Mouse (Mus musculus): ENCODE results near the gene Tmcc2. TPM values are rescaled to one million over a fixed set of nuclear protein-coding genes. Genes with fewer than 3 reads are reported as not detected.
"Not testable (repeated sequence)": the region's sequence is repeated elsewhere in the genome, so short reads cannot be mapped to it uniquely, and the experiment has no call there.

Tmcc2 gene
- total RNA-seq, 4 experiments from 2014 or later = 10.3 to 13.9 (median 12.1) TPM

- DNase-seq = peak; percentile 74
These were observed 23.2 kb downstream of the Tmcc2 start for GRCm38 (mm10) chr1:132367692-132368506.

DNA sequence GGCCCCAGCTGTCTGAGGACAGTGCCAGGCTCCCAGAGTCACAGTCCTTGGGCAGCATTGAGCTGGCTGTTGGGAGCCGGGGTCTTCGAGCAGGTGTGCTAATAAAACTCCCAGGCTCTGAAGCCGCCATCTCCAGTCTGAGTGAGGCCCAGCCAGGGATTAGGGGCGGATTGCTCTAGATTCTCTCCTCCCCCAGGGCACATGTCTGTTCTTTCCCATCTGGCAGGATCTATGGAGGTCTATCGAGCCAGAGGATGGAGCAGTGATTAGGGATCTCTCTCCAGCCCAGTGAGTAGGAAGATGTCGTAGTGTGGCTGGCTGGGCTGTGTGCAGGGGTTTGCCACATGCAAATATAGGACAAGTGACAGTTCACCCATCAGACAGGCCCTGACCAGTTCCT, 24.1 kb downstream of the Tmcc2 start:
- no peak for DNase-seq

DNA sequence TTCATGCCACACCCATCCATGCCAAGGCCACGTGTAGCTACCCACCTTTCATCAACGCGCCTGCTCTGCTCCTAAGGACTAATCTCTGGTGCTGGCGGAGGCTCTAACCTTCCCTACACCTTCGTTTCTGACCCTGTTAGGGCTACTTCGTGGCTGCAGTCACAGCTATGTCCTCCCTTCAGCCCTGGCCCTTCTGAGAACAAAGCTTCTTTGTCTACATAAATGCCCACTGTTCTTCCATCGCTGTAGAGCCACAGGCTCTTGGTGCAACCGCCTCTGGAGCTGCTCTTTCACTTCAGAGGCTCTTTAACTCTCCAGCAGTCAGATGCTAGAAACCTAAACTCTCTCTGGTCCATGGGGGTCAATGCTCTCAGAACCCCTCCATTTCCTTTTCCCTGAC, 24.8 kb downstream of the Tmcc2 start:
- no peak for DNase-seq

- no peak for DNase-seq
These were observed 25.4 kb downstream of the Tmcc2 start for GRCm38 (mm10) chr1:132365645-132366044.

DNA sequence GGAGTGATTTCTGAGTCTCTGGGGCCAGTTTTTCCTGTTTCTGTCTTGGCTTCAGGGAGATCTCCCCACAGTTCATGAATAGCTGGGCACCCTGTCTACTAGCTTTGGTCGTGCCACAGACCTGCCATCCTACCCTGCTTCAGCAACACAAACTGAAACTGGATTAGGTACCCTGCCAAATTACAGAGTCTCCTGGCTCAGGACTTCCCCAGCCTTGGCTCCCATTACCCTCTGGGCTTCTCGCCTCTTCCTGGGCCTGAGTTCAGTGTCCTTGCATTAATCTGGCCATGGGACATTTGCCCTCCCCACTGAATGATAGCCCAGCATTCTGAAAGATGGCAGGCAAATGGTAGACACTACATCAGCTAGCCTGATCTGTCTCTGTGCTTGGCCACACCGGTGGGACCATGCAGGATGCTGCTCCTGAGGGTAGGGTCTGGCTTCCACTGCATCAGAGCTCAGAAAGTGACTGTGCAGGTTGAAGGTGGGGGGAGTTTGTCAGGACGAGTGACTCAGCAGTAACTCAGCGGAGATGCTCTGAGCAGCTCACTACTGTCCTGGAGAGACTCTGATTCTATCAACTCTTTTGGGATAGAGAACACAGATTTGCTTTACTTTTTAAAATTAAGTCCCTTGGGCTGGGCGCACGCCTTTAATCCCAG, 26.1 kb downstream of the Tmcc2 start:
- no peak for DNase-seq

DNA sequence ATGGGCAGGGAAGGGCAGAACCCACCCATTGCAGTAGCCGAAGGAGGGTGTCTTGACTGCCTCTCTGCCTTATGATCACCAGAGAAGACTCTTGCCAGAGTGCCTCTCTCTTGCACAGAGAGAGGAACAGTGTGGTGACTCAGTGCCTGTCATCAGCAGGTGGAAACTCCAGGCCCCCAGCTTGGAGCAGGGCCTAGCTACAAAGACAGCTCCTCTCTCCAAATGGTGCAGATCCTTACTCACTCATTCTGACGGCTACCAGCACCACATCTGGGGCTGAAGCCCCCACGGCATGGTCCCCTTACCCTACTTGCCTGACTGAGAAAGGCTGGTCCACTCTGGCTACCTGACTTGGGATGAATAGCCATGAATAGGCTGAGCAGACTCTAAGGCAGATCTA, 26.7 kb downstream of the Tmcc2 start:
- DNase-seq = no peak

- no peak for DNase-seq
These were observed 29.1 kb downstream of the Tmcc2 start for GRCm38 (mm10) chr1:132361959-132362358.

GRCm38 (mm10) chr1:132356841-132357240, 34.2 kb downstream of the Tmcc2 start:
- no peak for DNase-seq

DNA sequence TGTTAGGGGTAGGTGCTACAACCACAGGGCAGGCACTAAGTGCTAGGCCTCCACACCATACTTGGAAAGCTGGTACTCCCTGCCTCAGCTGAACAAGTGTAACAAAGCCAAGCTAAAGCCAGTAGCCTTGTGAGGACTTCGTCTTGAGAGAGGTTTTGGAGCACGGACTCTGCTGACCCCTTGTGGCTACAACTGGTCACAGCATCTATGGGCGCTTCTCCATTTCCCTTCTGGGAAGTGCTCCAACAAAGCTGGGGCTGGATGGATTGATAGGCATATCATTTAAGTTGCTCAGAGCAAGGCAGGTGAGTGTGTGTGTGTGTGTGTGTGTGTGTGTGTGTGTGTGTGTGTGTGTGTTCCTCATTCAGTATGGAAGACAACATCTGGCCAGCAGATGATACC, 35.2 kb downstream of the Tmcc2 start:
- peak; percentile 75 for DNase-seq

DNA sequence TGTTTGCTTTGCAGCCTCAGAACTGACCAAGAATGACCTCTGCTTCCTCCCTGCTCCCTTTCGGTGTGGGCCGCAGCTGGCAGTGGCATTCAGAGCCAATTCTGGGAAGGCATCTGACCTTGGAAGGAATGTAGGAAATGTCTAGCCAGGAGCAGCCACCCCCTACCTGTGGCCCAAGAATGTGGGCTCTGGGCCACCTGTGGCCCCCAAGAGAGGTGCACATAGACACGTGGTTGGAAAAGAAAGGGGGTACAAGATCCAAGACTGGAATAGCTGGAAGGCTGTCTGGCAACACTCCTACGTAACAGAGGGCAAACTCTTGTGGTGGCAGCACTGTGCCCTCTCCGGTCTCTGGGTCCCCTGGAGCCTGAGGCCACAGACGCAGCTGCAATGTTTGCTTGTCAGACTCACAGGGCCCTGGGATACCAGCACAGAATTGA, 35.9 kb downstream of the Tmcc2 start:
- no peak for DNase-seq

- no peak for DNase-seq
These were observed 36.8 kb downstream of the Tmcc2 start for GRCm38 (mm10) chr1:132354234-132354633.

DNA sequence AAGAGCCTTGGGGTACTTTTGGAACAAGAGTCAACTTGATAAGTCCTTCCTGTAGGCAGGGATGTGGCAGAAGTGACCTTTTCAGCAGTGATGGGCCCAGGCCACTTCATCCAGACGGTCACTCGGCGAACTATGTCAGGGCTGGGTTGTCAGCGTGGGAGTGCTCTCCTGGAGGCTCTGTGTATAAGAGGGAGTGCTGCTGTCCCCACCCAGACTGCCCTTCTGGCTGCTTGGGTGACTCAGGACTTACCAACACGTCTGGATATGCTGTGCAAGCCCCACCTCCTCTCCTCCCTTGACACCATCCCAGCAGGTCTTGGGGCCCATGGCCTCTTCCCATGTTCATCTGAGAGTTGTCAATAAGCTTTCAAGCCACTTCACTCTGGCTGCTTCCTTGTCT, 37.7 kb downstream of the Tmcc2 start:
- DNase-seq = no peak

- DNase-seq = no peak
These were observed 40.0 kb downstream of the Tmcc2 start for GRCm38 (mm10) chr1:132351058-132351457.

DNA sequence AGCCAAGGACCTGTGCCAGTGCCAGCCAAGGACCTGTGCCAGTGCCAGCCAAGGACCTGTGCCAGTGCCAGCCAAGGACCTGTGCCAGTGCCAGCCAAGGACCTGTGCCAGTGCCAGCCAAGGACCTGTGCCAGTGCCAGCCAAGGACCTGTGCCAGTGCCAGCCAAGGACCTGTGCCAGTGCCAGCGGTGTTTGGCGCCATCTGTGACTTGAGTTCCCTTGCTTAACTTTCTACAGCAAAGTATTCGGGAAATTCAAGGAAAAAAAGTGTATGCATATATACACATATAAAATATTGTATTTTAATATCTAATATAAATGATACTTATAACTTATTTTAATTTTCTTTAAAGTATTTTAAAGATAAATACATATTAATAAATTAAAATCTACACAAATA, 41.5 kb downstream of the Tmcc2 start:
- DNase-seq = not testable (repeated sequence)

- DNase-seq = not testable (repeated sequence)
These were observed 42.0 kb downstream of the Tmcc2 start for GRCm38 (mm10) chr1:132349049-132349448.

GRCm38 (mm10) chr1:132348401-132348800, 42.7 kb downstream of the Tmcc2 start:
- DNase-seq = no peak

DNA sequence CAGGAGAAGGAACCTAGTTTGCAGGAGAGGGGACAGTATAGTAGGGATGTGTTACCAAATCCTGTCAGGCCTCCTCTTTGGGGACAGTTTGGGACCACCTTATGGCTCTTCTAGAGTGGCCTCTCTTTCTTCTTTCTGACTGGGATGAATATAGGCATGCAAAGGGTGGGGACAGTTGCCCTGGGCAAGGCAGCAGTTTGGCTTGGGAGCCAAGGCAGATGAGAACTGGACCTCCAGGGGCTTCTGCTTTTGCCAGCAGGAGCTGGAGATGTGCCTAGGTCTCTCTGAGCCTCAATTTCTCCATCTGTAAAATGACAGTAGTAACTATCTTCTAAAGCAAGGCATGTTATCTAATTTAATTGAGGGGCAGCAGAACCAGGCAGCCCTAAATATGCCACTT, 44.1 kb downstream of the Tmcc2 start:
- DNase-seq = no peak

DNA sequence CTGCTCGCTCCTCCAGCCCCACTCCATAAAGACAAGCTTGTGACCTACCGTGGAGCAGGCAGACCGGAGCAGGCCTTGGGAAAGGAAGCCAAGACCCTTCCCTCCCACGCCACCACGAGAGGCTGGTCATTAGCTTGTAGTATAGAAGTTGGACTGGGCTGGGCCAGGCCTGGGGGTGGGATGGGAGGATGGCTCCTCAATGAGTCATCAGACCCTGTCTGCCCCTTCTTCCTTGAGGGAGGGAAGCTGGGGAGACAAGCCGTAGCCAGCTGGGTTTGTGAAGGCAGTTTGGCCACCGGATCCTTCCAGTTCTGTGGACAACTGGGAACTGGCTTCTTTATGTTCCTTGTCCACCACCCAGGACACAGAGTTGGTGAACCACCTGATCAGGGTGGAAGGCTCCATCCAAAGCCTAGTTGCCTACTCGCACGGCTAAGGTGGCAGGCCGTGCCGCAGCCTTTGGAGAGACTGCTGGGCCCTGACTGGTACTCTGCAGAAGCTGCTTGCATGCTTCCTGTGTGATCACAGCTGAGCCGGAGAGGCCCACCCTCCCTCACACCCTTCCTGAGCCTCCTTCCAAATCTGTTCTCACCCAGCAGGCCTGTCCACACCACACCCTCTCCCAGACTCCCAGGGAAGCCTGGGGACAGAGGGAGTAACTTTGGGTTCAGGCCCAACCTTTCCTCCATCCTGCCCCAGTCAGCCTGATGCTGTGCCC, 44.8 kb downstream of the Tmcc2 start:
- DNase-seq = no peak

GRCm38 (mm10) chr1:132345514-132345913, 45.6 kb downstream of the Tmcc2 start:
- DNase-seq = no peak

- DNase-seq = no peak
These were observed 47.4 kb downstream of the Tmcc2 start for GRCm38 (mm10) chr1:132343656-132344055.

DNA sequence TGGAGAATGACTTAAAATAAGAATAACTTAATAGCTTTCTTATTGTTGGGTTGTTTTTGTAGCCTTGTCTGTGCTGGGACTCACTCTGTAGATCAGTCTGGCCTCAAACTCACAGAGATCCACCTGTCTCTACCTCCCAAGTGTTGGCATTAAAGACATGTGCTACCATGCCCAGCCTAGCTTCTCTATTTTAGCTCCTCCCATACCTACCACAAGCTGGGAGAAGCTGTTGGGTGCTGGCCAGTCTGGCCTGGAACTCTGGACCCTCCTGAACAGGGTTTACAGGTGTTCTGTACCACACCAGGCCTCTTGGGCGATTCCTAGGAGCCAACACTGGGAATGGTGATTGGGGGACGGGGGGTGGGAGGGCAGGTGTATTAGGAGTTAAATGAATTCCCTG, 47.9 kb downstream of the Tmcc2 start:
- DNase-seq = no peak

GRCm38 (mm10) chr1:132342518-132342917, 48.6 kb downstream of the Tmcc2 start:
- no peak for DNase-seq

Data from adrenal gland, adult 8-10 months (tissue).